Mouse (Mus musculus): ENCODE measurements around the gene Card9.
A peak's percentile ranks its signal among the peaks of the same experiment; 100 is the strongest.

Gene Card9

GRCm38 (mm10) chr2:26362991-26363390 lies 2.3 kb upstream of the Card9 start:
- no peak for DNase-seq (ENCODE audit: low spot score)

GRCm38 (mm10) chr2:26359983-26360382 lies 735 bp downstream of the Card9 start:
- no peak for DNase-seq (ENCODE audit: low spot score)

GRCm38 (mm10) chr2:26358667-26359320 lies 1.9 kb downstream of the Card9 start:
- DNase-seq (ENCODE audit: low spot score) = no peak

- DNase-seq (ENCODE audit: low spot score) = no peak
Observed at GRCm38 (mm10) chr2:26357484-26357883, 3.2 kb downstream of the Card9 start.

GRCm38 (mm10) chr2:26356678-26357077 lies 4.0 kb downstream of the Card9 start:
- DNase-seq (ENCODE audit: low spot score) = no peak

GRCm38 (mm10) chr2:26356231-26356630 lies 4.5 kb downstream of the Card9 start:
- no peak for DNase-seq (ENCODE audit: low spot score)

GRCm38 (mm10) chr2:26354401-26354800 lies 6.3 kb downstream of the Card9 start:
- DNase-seq (ENCODE audit: low spot score) = no peak

GRCm38 (mm10) chr2:26353066-26353980 lies 7.4 kb downstream of the Card9 start:
- no peak for DNase-seq (ENCODE audit: low spot score)

- DNase-seq (ENCODE audit: low spot score) = peak; percentile 69
Observed at GRCm38 (mm10) chr2:26352291-26352910, 8.3 kb downstream of the Card9 start.

- DNase-seq (ENCODE audit: low spot score) = peak; percentile 90
Observed at GRCm38 (mm10) chr2:26351358-26352290, 9.1 kb downstream of the Card9 start, which contains the start of gene Dnlz. Dnlz (minus strand) TSS chr2:26352110.

- DNase-seq (ENCODE audit: low spot score) = no peak
Observed at GRCm38 (mm10) chr2:26348241-26348640, 12.5 kb downstream of the Card9 start.

GRCm38 (mm10) chr2:26342609-26343490 lies 17.9 kb downstream of the Card9 start:
- no peak for DNase-seq (ENCODE audit: low spot score)

GRCm38 (mm10) chr2:26342044-26342443 lies 18.7 kb downstream of the Card9 start:
- DNase-seq (ENCODE audit: low spot score) = peak; percentile 60

- no peak for DNase-seq (ENCODE audit: low spot score)
Observed at GRCm38 (mm10) chr2:26341510-26341981, 19.2 kb downstream of the Card9 start.

GRCm38 (mm10) chr2:26339204-26339551 lies 21.5 kb downstream of the Card9 start:
- DNase-seq (ENCODE audit: low spot score) = peak; percentile 70

GRCm38 (mm10) chr2:26338302-26339203 lies 22.2 kb downstream of the Card9 start:
- no peak for DNase-seq (ENCODE audit: low spot score)

- no peak for DNase-seq (ENCODE audit: low spot score)
Observed at GRCm38 (mm10) chr2:26330702-26331101, 30.0 kb downstream of the Card9 start.

GRCm38 (mm10) chr2:26330056-26330468 lies 30.7 kb downstream of the Card9 start:
- no peak for DNase-seq (ENCODE audit: low spot score)

- no peak for DNase-seq (ENCODE audit: low spot score)
Observed at GRCm38 (mm10) chr2:26329402-26329801, 31.3 kb downstream of the Card9 start.
